Mouse (Mus musculus) olfactory bulb, adult 2 months (tissue): Measurements from ENCODE around the gene Cdc123.

Experiments
- CTCF ChIP-seq: fragments of 200-500 bp; IDR thresholded peaks from 2 replicates; pipeline ENCODE4 v1.5.1; 2012; ENCODE audit warnings: low read depth, mild to moderate bottlenecking, low read length, moderate library complexity; ENCODE audit not compliant: insufficient read depth
- POLR2A ChIP-seq: fragments of 200-500 bp; IDR thresholded peaks from 2 replicates; pipeline ENCODE4 v1.6.1; 2012; ENCODE audit warnings: mild to moderate bottlenecking, low read depth, low read length, moderate library complexity; ENCODE audit not compliant: insufficient read depth

DNA sequence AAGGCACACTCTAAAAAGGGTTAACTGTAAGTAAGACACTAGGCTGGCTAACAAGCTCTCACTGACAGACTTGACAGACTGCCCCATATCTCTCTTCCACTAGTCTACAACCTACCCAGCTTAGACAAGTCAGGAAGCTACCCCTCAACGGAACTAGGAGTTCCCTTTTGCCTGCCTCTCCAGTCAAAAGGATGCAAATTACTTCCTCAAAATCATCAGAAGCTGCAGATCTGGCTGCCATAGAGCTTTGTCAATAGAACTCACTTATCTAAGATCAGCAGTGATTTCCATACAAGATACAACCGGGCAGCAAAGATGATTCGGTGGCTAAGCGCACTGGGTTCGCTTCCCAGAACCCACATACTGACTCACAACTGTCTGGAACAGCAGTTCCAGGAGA lies 20.3 kb downstream of the Cdc123 start:
- TF ChIP-seq CTCF: no peak
- TF ChIP-seq POLR2A: no peak
